Mouse (Mus musculus): ENCODE data around the gene Zpbp.
A peak's percentile ranks its signal among the peaks of the same experiment; 100 is the strongest.

Gene Zpbp

GRCm38 (mm10) chr11:11461635-11462560 lies at the start of gene Zpbp, which contains the start of gene Spata48:
TSS of gene Zpbp (minus strand) at chr11:11462408.
TSS of gene Spata48 (plus strand) at chr11:11462094.
- peak; percentile 98 for DNase-seq (ENCODE audit: low read depth)

GRCm38 (mm10) chr11:11509413-11509812 lies 47.2 kb upstream of the Zpbp start:
- DNase-seq (ENCODE audit: low read depth) = no peak

- DNase-seq (ENCODE audit: low read depth) = no peak
Measured at GRCm38 (mm10) chr11:11506187-11506586, 44.0 kb upstream of the Zpbp start.

- peak; percentile 80 for DNase-seq (ENCODE audit: low read depth)
Measured at GRCm38 (mm10) chr11:11499944-11500343, 37.7 kb upstream of the Zpbp start.

- DNase-seq (ENCODE audit: low read depth) = no peak
Measured at GRCm38 (mm10) chr11:11495697-11496096, 33.5 kb upstream of the Zpbp start.

GRCm38 (mm10) chr11:11492044-11492443 lies 29.8 kb upstream of the Zpbp start:
- no peak for DNase-seq (ENCODE audit: low read depth)

GRCm38 (mm10) chr11:11484378-11484777 lies 22.2 kb upstream of the Zpbp start:
- no peak for DNase-seq (ENCODE audit: low read depth)

- peak; percentile 68 for DNase-seq (ENCODE audit: low read depth)
Measured at GRCm38 (mm10) chr11:11468924-11469323, 6.7 kb upstream of the Zpbp start.

- DNase-seq (ENCODE audit: low read depth) = no peak
Measured at GRCm38 (mm10) chr11:11462561-11462890, 318 bp upstream of the Zpbp start.

- peak; percentile 81 for DNase-seq (ENCODE audit: low read depth)
Measured at GRCm38 (mm10) chr11:11455037-11455436, 7.2 kb downstream of the Zpbp start.

- DNase-seq (ENCODE audit: low read depth) = peak; percentile 82
Measured at GRCm38 (mm10) chr11:11417356-11417755, 44.9 kb downstream of the Zpbp start.

GRCm38 (mm10) chr11:11414188-11414587 lies 48.0 kb downstream of the Zpbp start:
- no peak for DNase-seq (ENCODE audit: low read depth)

- peak; percentile 67 for DNase-seq (ENCODE audit: low read depth)
Measured at GRCm38 (mm10) chr11:11394686-11395085, 67.5 kb downstream of the Zpbp start.

GRCm38 (mm10) chr11:11393164-11393563 lies 69.0 kb downstream of the Zpbp start:
- DNase-seq (ENCODE audit: low read depth) = no peak

- peak; percentile 7 for DNase-seq (ENCODE audit: low read depth)
Measured at GRCm38 (mm10) chr11:11371305-11371704, 90.9 kb downstream of the Zpbp start.

- DNase-seq (ENCODE audit: low read depth) = no peak
Measured at GRCm38 (mm10) chr11:11283512-11283911, 178.7 kb downstream of the Zpbp start.

- DNase-seq (ENCODE audit: low read depth) = no peak
Measured at GRCm38 (mm10) chr11:11280128-11280527, 182.1 kb downstream of the Zpbp start.

GRCm38 (mm10) chr11:11257348-11257747 lies 204.9 kb downstream of the Zpbp start:
- DNase-seq (ENCODE audit: low read depth) = no peak

- no peak for DNase-seq (ENCODE audit: low read depth)
Measured at GRCm38 (mm10) chr11:11242694-11243377, 219.4 kb downstream of the Zpbp start.

- peak; percentile 59 for DNase-seq (ENCODE audit: low read depth)
Measured at GRCm38 (mm10) chr11:11239346-11239745, 222.9 kb downstream of the Zpbp start.
